Mouse (Mus musculus): ENCODE measurements around the gene Acox3. TPM values are rescaled to one million over a fixed set of nuclear protein-coding genes. Genes with fewer than 3 reads are reported as not detected.
A peak's percentile ranks its signal among the peaks of the same experiment; 100 is the strongest.

Acox3 gene
- polyA plus RNA-seq (2014; fragmentation: Nextera tagmentation; extraction: Ambion mirVana) = 10.5 and 11.4 TPM in 2 replicates

GRCm38 (mm10) chr5:35582445-35583220 is at the start of gene Acox3:
Gene Acox3 (plus strand): TSS chr5:35583040.
- under 1% methylated on average over 35 of the region's 35 CpGs for WGBS (ENCODE audit: insufficient replicate concordance)
- ATAC-seq (replicated peaks; ENCODE audit: insufficient number of reproducible peaks, low FRiP score, low TSS enrichment) = peak; percentile 88
- H3K27ac ChIP-seq (ENCODE audit: low read depth, low read length) = peak within 1 kb of the TSS; percentile 57; the same call in 1 of the 2 replicates

DNA sequence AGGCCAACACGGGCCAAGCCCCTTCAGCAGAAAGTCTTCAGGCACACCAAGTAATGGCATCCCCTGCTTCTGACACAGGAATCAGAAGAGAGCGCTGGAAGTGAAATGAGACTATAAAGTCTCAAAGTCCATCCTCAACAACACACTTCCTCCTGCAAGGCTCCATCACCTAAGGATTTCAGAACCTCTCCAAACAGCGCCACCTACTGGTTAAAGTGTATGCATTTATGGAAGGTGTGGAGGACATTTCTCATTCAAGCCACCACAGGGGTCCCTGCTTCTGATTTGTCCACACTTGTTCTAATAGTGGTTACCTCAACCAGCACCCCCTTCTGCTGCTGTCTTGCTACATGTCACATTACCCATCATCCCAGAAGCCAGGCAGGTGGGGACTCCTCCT is 46.6 kb upstream of the Acox3 start:
- 62% methylated on average over 3 of the region's 3 CpGs for WGBS (ENCODE audit: insufficient replicate concordance)

More at GRCm38 (mm10) chr5:35582445-35583220, at the start of gene Acox3:
- H3K4me1 ChIP-seq (ENCODE audit: control insufficient read depth, insufficient read depth, low read length) = no peaks in the 10 kb centered on the region; the same call in 1 of the 2 replicates
- H3K4me3 ChIP-seq (ENCODE audit: low read depth, low read length) = peak within 1 kb of the TSS; percentile 64
- H3K9me3 ChIP-seq (replicated peaks; ENCODE audit: control insufficient read depth, low read length) = no peaks in the 10 kb centered on the region
- H3K27me3 ChIP-seq (ENCODE audit: control insufficient read depth, insufficient read depth, low read length) = no peaks in the 10 kb centered on the region
- peak within 1 kb of the TSS; percentile 76 for H3K9ac ChIP-seq (ENCODE audit: low read depth, low read length)
- no peaks in the 10 kb centered on the region for H3K36me3 ChIP-seq (ENCODE audit: control insufficient read depth, insufficient read depth, low read length)
- peak within 1 kb of the TSS; percentile 71 for H3K4me2 ChIP-seq

DNA sequence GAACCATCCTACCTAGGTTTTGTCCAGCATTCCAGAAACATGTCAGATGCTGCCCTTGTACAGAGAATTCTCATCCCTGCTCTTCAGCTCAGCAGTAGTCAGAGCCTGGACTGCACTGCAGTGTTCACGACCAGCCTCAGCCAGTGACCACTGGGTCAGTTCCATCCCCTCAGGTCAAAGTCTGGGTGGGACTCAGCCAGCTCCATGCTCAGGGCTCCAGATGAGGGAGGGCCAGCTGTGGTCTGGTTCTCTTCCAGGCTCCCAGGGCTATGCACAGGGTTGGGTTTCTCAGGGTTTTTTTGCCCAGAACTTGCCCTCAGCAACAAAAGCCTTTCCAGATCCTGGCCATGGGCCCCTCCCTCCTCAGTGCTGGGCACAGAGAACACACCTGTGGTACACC is 45.4 kb upstream of the Acox3 start:
- Histone ChIP-seq H3K27ac (ENCODE audit: low read depth, low read length) (no peak overlapping the region), H3K4me3 (ENCODE audit: low read depth, low read length) (no peak overlapping the region), H3K9ac (ENCODE audit: low read depth, low read length) (no peak overlapping the region), H3K27me3 (ENCODE audit: control insufficient read depth, insufficient read depth, low read length) (peaks cover 6% of the 10 kb centered on the region; the same call in 1 of the 2 replicates), H3K9me3 (replicated peaks; ENCODE audit: control insufficient read depth, low read length) (no peaks in the 10 kb centered on the region), H3K4me2 (no peak overlapping the region), H3K4me1 (ENCODE audit: control insufficient read depth, insufficient read depth, low read length) (no peaks in the 10 kb centered on the region), H3K36me3 (ENCODE audit: control insufficient read depth, insufficient read depth, low read length) (no peaks in the 10 kb centered on the region)
- 61% methylated on average over 1 of the region's 1 CpGs for WGBS (ENCODE audit: insufficient replicate concordance)
- no peak for ATAC-seq (replicated peaks; ENCODE audit: insufficient number of reproducible peaks, low FRiP score, low TSS enrichment)

More for the DNA sequence above, 46.6 kb upstream of the Acox3 start:
- no peak overlapping the region for H3K9ac ChIP-seq (ENCODE audit: low read depth, low read length)
- no peak overlapping the region for H3K4me2 ChIP-seq
- ATAC-seq (replicated peaks; ENCODE audit: insufficient number of reproducible peaks, low FRiP score, low TSS enrichment) = no peak
- peaks cover 6% of the 10 kb centered on the region; the same call in 1 of the 2 replicates for H3K27me3 ChIP-seq (ENCODE audit: control insufficient read depth, insufficient read depth, low read length)
- no peak overlapping the region for H3K27ac ChIP-seq (ENCODE audit: low read depth, low read length)
- no peaks in the 10 kb centered on the region for H3K36me3 ChIP-seq (ENCODE audit: control insufficient read depth, insufficient read depth, low read length)
- H3K4me3 ChIP-seq (ENCODE audit: low read depth, low read length) = no peak overlapping the region
- no peaks in the 10 kb centered on the region for H3K4me1 ChIP-seq (ENCODE audit: control insufficient read depth, insufficient read depth, low read length)
- no peaks in the 10 kb centered on the region for H3K9me3 ChIP-seq (replicated peaks; ENCODE audit: control insufficient read depth, low read length)

GRCm38 (mm10) chr5:35538022-35538421 is 44.8 kb upstream of the Acox3 start:
- Histone ChIP-seq H3K4me1 (ENCODE audit: control insufficient read depth, insufficient read depth, low read length) (no peaks in the 10 kb centered on the region), H3K36me3 (ENCODE audit: control insufficient read depth, insufficient read depth, low read length) (no peaks in the 10 kb centered on the region), H3K4me2 (no peak overlapping the region), H3K9me3 (replicated peaks; ENCODE audit: control insufficient read depth, low read length) (no peaks in the 10 kb centered on the region), H3K27ac (ENCODE audit: low read depth, low read length) (no peak overlapping the region), H3K9ac (ENCODE audit: low read depth, low read length) (no peak overlapping the region), H3K4me3 (ENCODE audit: low read depth, low read length) (no peak overlapping the region), H3K27me3 (ENCODE audit: control insufficient read depth, insufficient read depth, low read length) (peaks cover 6% of the 10 kb centered on the region; the same call in 1 of the 2 replicates)
- 74% methylated on average over 3 of the region's 3 CpGs for WGBS (ENCODE audit: insufficient replicate concordance)
- no peak for ATAC-seq (replicated peaks; ENCODE audit: insufficient number of reproducible peaks, low FRiP score, low TSS enrichment)

GRCm38 (mm10) chr5:35539576-35539975 is 43.3 kb upstream of the Acox3 start:
- 60% methylated on average over 4 of the region's 4 CpGs for WGBS (ENCODE audit: insufficient replicate concordance)
- no peaks in the 10 kb centered on the region for H3K4me1 ChIP-seq (ENCODE audit: control insufficient read depth, insufficient read depth, low read length)
- no peak for ATAC-seq (replicated peaks; ENCODE audit: insufficient number of reproducible peaks, low FRiP score, low TSS enrichment)
- no peak overlapping the region for H3K4me2 ChIP-seq
- no peaks in the 10 kb centered on the region for H3K36me3 ChIP-seq (ENCODE audit: control insufficient read depth, insufficient read depth, low read length)
- H3K27ac ChIP-seq (ENCODE audit: low read depth, low read length) = no peak overlapping the region
- H3K27me3 ChIP-seq (ENCODE audit: control insufficient read depth, insufficient read depth, low read length) = peaks cover 6% of the 10 kb centered on the region; the same call in 1 of the 2 replicates
- H3K4me3 ChIP-seq (ENCODE audit: low read depth, low read length) = no peak overlapping the region
- no peaks in the 10 kb centered on the region for H3K9me3 ChIP-seq (replicated peaks; ENCODE audit: control insufficient read depth, low read length)
- H3K9ac ChIP-seq (ENCODE audit: low read depth, low read length) = no peak overlapping the region

- no peaks in the 10 kb centered on the region for H3K4me1 ChIP-seq (ENCODE audit: control insufficient read depth, insufficient read depth, low read length)
- no peak overlapping the region for H3K4me3 ChIP-seq (ENCODE audit: low read depth, low read length)
- H3K27ac ChIP-seq (ENCODE audit: low read depth, low read length) = no peak overlapping the region
- ATAC-seq (replicated peaks; ENCODE audit: insufficient number of reproducible peaks, low FRiP score, low TSS enrichment) = no peak
- no peaks in the 10 kb centered on the region for H3K9me3 ChIP-seq (replicated peaks; ENCODE audit: control insufficient read depth, low read length)
- 51% methylated on average over 5 of the region's 5 CpGs for WGBS (ENCODE audit: insufficient replicate concordance)
- no peaks in the 10 kb centered on the region for H3K36me3 ChIP-seq (ENCODE audit: control insufficient read depth, insufficient read depth, low read length)
- no peak overlapping the region for H3K4me2 ChIP-seq
- H3K9ac ChIP-seq (ENCODE audit: low read depth, low read length) = no peak overlapping the region
- H3K27me3 ChIP-seq (ENCODE audit: control insufficient read depth, insufficient read depth, low read length) = peaks cover 5% of the 10 kb centered on the region; the same call in 1 of the 2 replicates
These were observed 42.3 kb upstream of the Acox3 start for GRCm38 (mm10) chr5:35540555-35540954.

DNA sequence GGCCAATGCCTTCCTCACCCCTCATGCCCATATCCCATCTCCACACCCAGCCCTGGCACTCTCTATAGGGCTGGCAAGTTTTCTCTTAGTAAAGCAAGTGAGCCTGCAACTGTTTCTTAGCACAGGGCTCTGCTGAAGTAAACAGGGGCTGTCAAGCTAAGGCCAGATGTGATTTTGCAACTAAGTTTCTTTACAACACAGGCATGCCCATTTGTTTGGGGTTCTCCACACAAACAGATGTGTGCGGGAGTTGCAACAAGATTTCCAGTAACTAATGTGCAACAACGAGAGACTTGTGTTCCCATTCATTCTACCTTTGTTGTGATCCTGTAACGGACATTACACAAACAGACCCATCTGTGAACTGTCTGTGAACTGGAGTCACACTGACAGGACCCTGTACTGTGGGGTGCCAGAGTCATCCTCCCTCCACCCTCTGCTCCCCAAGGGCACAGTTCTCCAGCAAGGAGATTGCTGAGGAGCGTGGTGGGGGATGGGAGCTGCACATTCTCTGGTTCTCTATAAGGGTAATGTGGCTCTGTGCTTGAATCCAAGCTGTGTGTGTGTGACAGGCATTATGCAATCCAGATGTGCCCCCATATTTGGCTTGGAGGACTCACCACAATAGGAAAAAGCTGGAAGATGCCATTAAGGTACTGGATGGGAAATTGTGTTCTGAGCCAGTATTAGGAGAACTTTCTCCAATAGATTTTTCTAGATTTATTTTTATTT is 41.6 kb upstream of the Acox3 start:
- Histone ChIP-seq H3K36me3 (ENCODE audit: control insufficient read depth, insufficient read depth, low read length) (no peaks in the 10 kb centered on the region), H3K9ac (ENCODE audit: low read depth, low read length) (no peak overlapping the region), H3K4me2 (no peak overlapping the region), H3K27ac (ENCODE audit: low read depth, low read length) (no peak overlapping the region), H3K27me3 (ENCODE audit: control insufficient read depth, insufficient read depth, low read length) (no peaks in the 10 kb centered on the region), H3K4me1 (ENCODE audit: control insufficient read depth, insufficient read depth, low read length) (no peaks in the 10 kb centered on the region), H3K9me3 (replicated peaks; ENCODE audit: control insufficient read depth, low read length) (no peaks in the 10 kb centered on the region), H3K4me3 (ENCODE audit: low read depth, low read length) (no peak overlapping the region)
- ATAC-seq (replicated peaks; ENCODE audit: insufficient number of reproducible peaks, low FRiP score, low TSS enrichment) = no peak
- WGBS (ENCODE audit: insufficient replicate concordance) = 62% methylated on average over 4 of the region's 4 CpGs

DNA sequence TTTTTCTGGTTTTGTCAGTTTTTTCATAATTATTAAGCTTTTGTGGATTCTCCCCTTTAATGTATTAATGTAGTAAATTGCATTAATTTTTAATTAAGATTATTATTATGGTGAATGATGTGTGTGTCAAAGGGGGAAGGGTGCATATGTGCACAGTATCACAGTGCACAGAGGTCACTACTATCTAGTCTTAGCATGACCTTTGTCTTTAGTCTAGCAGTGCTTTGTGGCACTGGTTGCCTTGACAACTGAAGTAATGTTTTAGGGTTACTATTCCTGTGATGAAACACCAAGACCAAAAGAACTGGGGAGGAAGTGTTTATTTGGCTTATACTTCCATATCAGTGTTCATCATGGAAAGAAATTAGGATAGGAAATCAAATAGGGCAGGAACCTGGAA is 36.7 kb upstream of the Acox3 start:
- H3K9ac ChIP-seq (ENCODE audit: low read depth, low read length) = no peak overlapping the region
- H3K36me3 ChIP-seq (ENCODE audit: control insufficient read depth, insufficient read depth, low read length) = no peaks in the 10 kb centered on the region
- ATAC-seq (replicated peaks; ENCODE audit: insufficient number of reproducible peaks, low FRiP score, low TSS enrichment) = no peak
- no peak overlapping the region for H3K4me3 ChIP-seq (ENCODE audit: low read depth, low read length)
- H3K4me2 ChIP-seq = no peak overlapping the region
- H3K27ac ChIP-seq (ENCODE audit: low read depth, low read length) = no peak overlapping the region
- H3K27me3 ChIP-seq (ENCODE audit: control insufficient read depth, insufficient read depth, low read length) = no peaks in the 10 kb centered on the region
- H3K4me1 ChIP-seq (ENCODE audit: control insufficient read depth, insufficient read depth, low read length) = no peaks in the 10 kb centered on the region
- H3K9me3 ChIP-seq (replicated peaks; ENCODE audit: control insufficient read depth, low read length) = no peaks in the 10 kb centered on the region

All from heart, embryonic 11.5 days (tissue).